Mouse (Mus musculus) erythroblast, embryonic 14.5 days (primary cell): ENCODE data around the gene Etnk2.

ENCODE experiments used
- GATA1 ChIP-seq: IDR thresholded peaks from 2 replicates; pipeline ENCODE4 v1.6.1; 2012; ENCODE audit warnings: low read length, inconsistent platforms, mixed read lengths
- TAL1 ChIP-seq: IDR thresholded peaks from 3 replicates; pipeline ENCODE4 v1.6.1; 2012; ENCODE audit warnings: low read length, inconsistent platforms, mixed read lengths

DNA sequence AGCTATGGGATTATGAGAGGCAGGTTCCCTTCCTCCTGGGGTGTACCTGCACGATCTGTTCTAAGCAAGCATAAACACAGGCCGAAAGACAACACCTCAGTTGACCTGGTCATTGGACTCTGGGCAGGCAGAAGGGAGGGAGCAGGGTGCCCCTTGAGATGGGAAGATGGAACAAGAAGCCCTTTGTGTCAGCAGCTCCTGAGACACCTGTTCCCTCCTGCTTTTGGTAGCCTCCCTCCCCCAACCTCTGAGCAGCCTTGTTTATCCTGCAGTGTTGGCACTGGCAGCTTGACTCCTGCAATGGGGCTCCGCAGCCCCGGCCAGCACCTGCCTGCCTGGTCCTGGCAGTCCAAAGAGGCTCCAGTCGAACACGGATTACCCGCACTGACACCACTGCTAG is 51.7 kb downstream of the Etnk2 start:
- no peak for TF ChIP-seq TAL1
- no peak for TF ChIP-seq GATA1
